Mouse (Mus musculus): ENCODE measurements around the gene Apoa1.

GRCm38 (mm10) chr9:46192642-46193041 is 35.7 kb upstream of the Apoa1 start:
- TF ChIP-seq MYOD1 (IDR thresholded peaks at IDR 0.05; ENCODE audit: control insufficient read depth in 1 of 3, insufficient read length in 2 of 3, low read depth in 2 of 3): no peak
- no peak for TF ChIP-seq POLR2A (IDR thresholded peaks at IDR 0.05; ENCODE audit: insufficient read length, low read depth)
- no peak for TF ChIP-seq USF1 (IDR thresholded peaks at IDR 0.05; ENCODE audit: low read depth)
- TF ChIP-seq TCF12 (IDR thresholded peaks at IDR 0.05; ENCODE audit: insufficient read depth, poor library complexity, severe bottlenecking): no peak
- TF ChIP-seq POLR2AphosphoS2 (IDR thresholded peaks at IDR 0.05; ENCODE audit: insufficient read length, low read depth): no peak
- TF ChIP-seq E2F4 (IDR thresholded peaks at IDR 0.05; ENCODE audit: insufficient read depth): no peak
